In genomic region chr17:24529883-24530282, GRCm38 (mm10) we compare ENCODE assay signal across 9 mouse cellular contexts. TPM values are rescaled to one million over a fixed set of nuclear protein-coding genes. Genes with fewer than 3 reads are reported as not detected.
DNase-seq lines count a peak whose midpoint lies in the region; ATAC-seq and TF ChIP-seq lines count a peak whose summit lies in the region.
"Had no signal": no experiment of that assay in that cellular context is flagged by ENCODE, and none has a peak within 500 bp of the region (broad histone marks: within the 10 kb centered on the region; RNA-seq: fewer than 3 reads in every experiment).

No protein-coding gene starts in this region.

- H3K36me3 ChIP-seq in lung, embryonic 16.5 days (ENCODE audit: control insufficient read depth, insufficient read depth, low read length): peaks cover 10% of the 10 kb centered on the region
- peaks cover 10% of the 10 kb centered on the region; the same call in 1 of the 2 replicates for H3K36me3 ChIP-seq in embryonic facial prominence, embryonic 15.5 days
- H3K36me3 ChIP-seq in limb, embryonic 12.5 days: peaks cover 15% of the 10 kb centered on the region; the same call in 1 of the 2 replicates
- peaks cover 8% of the 10 kb centered on the region for H3K36me3 ChIP-seq in small intestine, adult 2 months (ENCODE audit: control insufficient read depth, insufficient read depth, low read length)

- ATAC-seq in lung, embryonic 16.5 days (ENCODE audit: low read depth): no peak
- ATAC-seq in embryonic facial prominence, embryonic 15.5 days (ENCODE audit: insufficient number of reproducible peaks, low FRiP score, low TSS enrichment, low read depth): no peak
- ATAC-seq in limb, embryonic 12.5 days (ENCODE audit: insufficient number of reproducible peaks, insufficient read depth, low FRiP score, low TSS enrichment, low read depth): no peak
- ATAC-seq: inflammation-experienced regulatory T-cells, adult 6 months had no signal

- no peak for DNase-seq in lung, postnatal 10 days
- DNase-seq in c-Kit-positive CD71-positive TER-119-positive erythroid progenitor cells, embryonic 14.5 days (ENCODE audit: low spot score): no peak
- DNase-seq in urinary bladder, postnatal 4 days (ENCODE audit: low spot score in 2 of 2): no peak
- no peak for DNase-seq in layer of hippocampus, postnatal 25 days (ENCODE audit: extremely low spot score in 1 of 2, low spot score in 1 of 2)

- H3K4me3 ChIP-seq in lung, embryonic 16.5 days (ENCODE audit: low read length): peak overlapping the region; percentile 79
- H3K4me3 ChIP-seq in embryonic facial prominence, embryonic 15.5 days (replicated peaks): peak overlapping the region; percentile 89
- H3K4me3 ChIP-seq in limb, embryonic 12.5 days (replicated peaks): peak overlapping the region; percentile 72
- peak overlapping the region; percentile 52 for H3K4me3 ChIP-seq in small intestine, adult 2 months (ENCODE audit: low read depth, low read length)

- no peaks in the 10 kb centered on the region for H3K27me3 ChIP-seq in lung, embryonic 16.5 days (ENCODE audit: control insufficient read depth, insufficient read depth, low read depth, low read length)
- no peaks in the 10 kb centered on the region for H3K27me3 ChIP-seq in embryonic facial prominence, embryonic 15.5 days
- H3K27me3 ChIP-seq in limb, embryonic 12.5 days: no peaks in the 10 kb centered on the region
- no peaks in the 10 kb centered on the region for H3K27me3 ChIP-seq in small intestine, adult 2 months (ENCODE audit: control insufficient read depth, insufficient read depth, low read length)

- peak overlapping the region; percentile 62 for H3K27ac ChIP-seq in lung, embryonic 16.5 days (ENCODE audit: low read length)
- peak overlapping the region; percentile 90 for H3K27ac ChIP-seq in embryonic facial prominence, embryonic 15.5 days (replicated peaks)
- H3K27ac ChIP-seq in limb, embryonic 12.5 days: peak overlapping the region; percentile 90
- H3K27ac ChIP-seq in small intestine, adult 2 months (ENCODE audit: insufficient read depth, low read depth, low read length): no peak overlapping the region

- H3K4me1 ChIP-seq in lung, embryonic 16.5 days (replicated peaks; ENCODE audit: control insufficient read depth, insufficient read depth, low read length): peaks cover 43% of the 10 kb centered on the region
- H3K4me1 ChIP-seq in embryonic facial prominence, embryonic 15.5 days: peaks cover 72% of the 10 kb centered on the region
- peaks cover 58% of the 10 kb centered on the region for H3K4me1 ChIP-seq in limb, embryonic 12.5 days (replicated peaks)
- peaks cover 14% of the 10 kb centered on the region for H3K4me1 ChIP-seq in small intestine, adult 2 months (ENCODE audit: control insufficient read depth, insufficient read depth, insufficient read length, low read length)

- no peak for TF ChIP-seq CTCF in small intestine, adult 2 months (IDR thresholded peaks at IDR 0.05; ENCODE audit: extremely low read depth, insufficient read length, insufficient replicate concordance, low read depth, low read length)

- H3K9me3 ChIP-seq in lung, embryonic 16.5 days (ENCODE audit: control insufficient read depth, low read length): no peaks in the 10 kb centered on the region
- H3K9me3 ChIP-seq in embryonic facial prominence, embryonic 15.5 days (replicated peaks): no peaks in the 10 kb centered on the region
- no peaks in the 10 kb centered on the region for H3K9me3 ChIP-seq in limb, embryonic 12.5 days

- H3K9ac ChIP-seq in lung, embryonic 16.5 days (ENCODE audit: low read length): peak overlapping the region; percentile 85
- H3K9ac ChIP-seq in embryonic facial prominence, embryonic 15.5 days: peak overlapping the region; percentile 85
- H3K9ac ChIP-seq in limb, embryonic 12.5 days (replicated peaks): peak overlapping the region; percentile 77

- H3K4me2 ChIP-seq in lung, embryonic 16.5 days (ENCODE audit: low read depth, low read length): peak overlapping the region; percentile 90
- H3K4me2 ChIP-seq in embryonic facial prominence, embryonic 15.5 days (replicated peaks): peak overlapping the region; percentile 64
- H3K4me2 ChIP-seq in limb, embryonic 12.5 days: peak overlapping the region; percentile 89

- no peak for TF ChIP-seq POLR2A in small intestine, adult 2 months (IDR thresholded peaks at IDR 0.05; ENCODE audit: low read depth, low read length)

- WGBS in lung, embryonic 16.5 days: 24% methylated on average over 5 of the region's 5 CpGs
- WGBS in embryonic facial prominence, embryonic 15.5 days: 28% methylated on average over 5 of the region's 5 CpGs
- WGBS in limb, embryonic 12.5 days: 24% methylated on average over 5 of the region's 5 CpGs
- WGBS in small intestine, adult 2 months: 23% methylated on average over 5 of the region's 5 CpGs

RNA-seq across cellular contexts. Expression of gene Traf7, which starts 2.1 kb away (rescaled TPM):
- polyA plus RNA-seq in lung, embryonic 16.5 days (2015; fragmentation: Nextera tagmentation; extraction: Ambion mirVana): 90.9 and 93.5 TPM in 2 replicates
- 92.8 and 95.7 TPM in 2 replicates for polyA plus RNA-seq in embryonic facial prominence, embryonic 15.5 days (2015; fragmentation: Nextera tagmentation; extraction: Ambion mirVana)
- polyA plus RNA-seq in limb, embryonic 12.5 days (2016; fragmentation: Nextera tagmentation; extraction: Ambion mirVana): 97.4 and 101 TPM in 2 replicates
- 75.8 and 113 TPM in 2 replicates for polyA plus RNA-seq in small intestine, adult 2 months (2012; rRNA removed)
- 10 to 100 TPM; 69.9 to 88.9 TPM for total RNA-seq in layer of hippocampus, postnatal 25 days (2021)

RNA-seq across cellular contexts. Expression of gene Rab26, which starts 4.1 kb away (rescaled TPM):
- polyA plus RNA-seq in lung, embryonic 16.5 days (2015; fragmentation: Nextera tagmentation; extraction: Ambion mirVana): 2.6 and 4.9 TPM in 2 replicates
- polyA plus RNA-seq in embryonic facial prominence, embryonic 15.5 days (2015; fragmentation: Nextera tagmentation; extraction: Ambion mirVana): 3.7 and 4.3 TPM in 2 replicates
- 3.2 and 4.0 TPM in 2 replicates for polyA plus RNA-seq in limb, embryonic 12.5 days (2016; fragmentation: Nextera tagmentation; extraction: Ambion mirVana)
- 1.2 and 6.1 TPM in 2 replicates for polyA plus RNA-seq in small intestine, adult 2 months (2012; rRNA removed)
- total RNA-seq in layer of hippocampus, postnatal 25 days (2021): 10 to 100 TPM; 65.1 to 72.1 TPM

RNA-seq across cellular contexts. Expression of gene Pkd1, which starts 19.8 kb away (rescaled TPM):
- 21.6 and 23.6 TPM in 2 replicates for polyA plus RNA-seq in lung, embryonic 16.5 days (2015; fragmentation: Nextera tagmentation; extraction: Ambion mirVana)
- polyA plus RNA-seq in embryonic facial prominence, embryonic 15.5 days (2015; fragmentation: Nextera tagmentation; extraction: Ambion mirVana): 32.6 and 36.7 TPM in 2 replicates
- polyA plus RNA-seq in limb, embryonic 12.5 days (2016; fragmentation: Nextera tagmentation; extraction: Ambion mirVana): 23.2 and 32.2 TPM in 2 replicates
- polyA plus RNA-seq in small intestine, adult 2 months (2012; rRNA removed): 26.1 and 31.9 TPM in 2 replicates
- total RNA-seq in layer of hippocampus, postnatal 25 days (2021): 10 to 100 TPM; 68.9 to 89.9 TPM

RNA-seq across cellular contexts. Expression of gene Caskin1, which starts 41.5 kb away (rescaled TPM):
- 0.59 and 0.96 TPM in 2 replicates for polyA plus RNA-seq in lung, embryonic 16.5 days (2015; fragmentation: Nextera tagmentation; extraction: Ambion mirVana)
- 2.5 and 4.0 TPM in 2 replicates for polyA plus RNA-seq in embryonic facial prominence, embryonic 15.5 days (2015; fragmentation: Nextera tagmentation; extraction: Ambion mirVana)
- 6.1 and 6.5 TPM in 2 replicates for polyA plus RNA-seq in limb, embryonic 12.5 days (2016; fragmentation: Nextera tagmentation; extraction: Ambion mirVana)
- polyA plus RNA-seq in small intestine, adult 2 months (2012; rRNA removed): 0.50 and 0.77 TPM in 2 replicates
- 100 to 1,000 TPM; 143 to 165 TPM for total RNA-seq in layer of hippocampus, postnatal 25 days (2021)

RNA-seq across cellular contexts. Expression of gene Mlst8, which starts 51.0 kb away (rescaled TPM):
- 28.1 and 29.8 TPM in 2 replicates for polyA plus RNA-seq in lung, embryonic 16.5 days (2015; fragmentation: Nextera tagmentation; extraction: Ambion mirVana)
- 27.2 and 28.8 TPM in 2 replicates for polyA plus RNA-seq in embryonic facial prominence, embryonic 15.5 days (2015; fragmentation: Nextera tagmentation; extraction: Ambion mirVana)
- 34.7 and 35.5 TPM in 2 replicates for polyA plus RNA-seq in limb, embryonic 12.5 days (2016; fragmentation: Nextera tagmentation; extraction: Ambion mirVana)
- 16.9 and 33.7 TPM in 2 replicates for polyA plus RNA-seq in small intestine, adult 2 months (2012; rRNA removed)
- 10 to 100 TPM; 38.1 to 40.1 TPM for total RNA-seq in layer of hippocampus, postnatal 25 days (2021)
